Mouse (Mus musculus) neural tube, embryonic 11.5 days (tissue): ENCODE data around the gene Kcna6. TPM values are rescaled to one million over a fixed set of nuclear protein-coding genes. Genes with fewer than 3 reads are reported as not detected.

ENCODE experiments used
- ATAC-seq: fragments of 200-750 bp; cut with Nextera tagmentation; 2 replicates; pipeline ENCODE4 v1.8.0; 2017; ENCODE audit warnings: moderate number of reproducible peaks, mild to moderate bottlenecking, moderate TSS enrichment, moderate library complexity; ENCODE audit not compliant: insufficient read depth, low FRiP score, low TSS enrichment
- DNase-seq: peaks from one replicate; pipeline ENCODE4 v3.0.0-alpha.2; 2015; ENCODE audit warnings: low spot score
- H3K27ac ChIP-seq: fragments of 300-500 bp; sonication (generic); 2 replicates; pipeline ENCODE4 v1.5.1; 2014; ENCODE audit warnings: low read depth, mild to moderate bottlenecking, low read length
- H3K27me3 ChIP-seq: fragments of 300-500 bp; sonication (generic); 2 replicates; pipeline ENCODE4 v1.6.1; 2014; ENCODE audit warnings: mild to moderate bottlenecking, low read length, mixed read lengths; ENCODE audit not compliant: control insufficient read depth, insufficient read depth
- H3K36me3 ChIP-seq: fragments of 300-500 bp; sonication (generic); 2 replicates; pipeline ENCODE4 v1.6.1; 2014; ENCODE audit warnings: mild to moderate bottlenecking, low read length, moderate library complexity, mixed read lengths; ENCODE audit not compliant: control insufficient read depth, insufficient read depth
- H3K4me1 ChIP-seq: fragments of 300-500 bp; sonication (generic); 2 replicates; pipeline ENCODE4 v1.6.1; 2014; ENCODE audit warnings: low read length, mixed read lengths; ENCODE audit not compliant: control insufficient read depth, insufficient read depth
- H3K4me2 ChIP-seq: fragments of 300-500 bp; sonication (generic); 2 replicates; pipeline ENCODE4 v1.6.1; 2014; ENCODE audit warnings: low read depth, mild to moderate bottlenecking, moderate library complexity
- H3K4me3 ChIP-seq: fragments of 300-500 bp; sonication (generic); 2 replicates; pipeline ENCODE4 v1.5.1; 2014; ENCODE audit warnings: low read depth, low read length
- H3K9ac ChIP-seq: fragments of 300-500 bp; sonication (generic); 2 replicates; pipeline ENCODE4 v1.6.1; 2014; ENCODE audit warnings: mild to moderate bottlenecking, low read length
- H3K9me3 ChIP-seq: fragments of 300-500 bp; sonication (generic); 2 replicates; pipeline ENCODE4 v1.6.1; 2016; ENCODE audit warnings: low read length; ENCODE audit not compliant: control insufficient read depth
- WGBS: fragments of 180-500 bp; shearing (Covaris S2); extraction: QIAGEN DNeasy Blood & Tissue Kit; methylation state at CpG from one replicate; pipeline ENCODE4 v1.1.7; 2014; 5-methylcytosine and 5-hydroxymethylcytosine counted together
- polyA plus RNA-seq: library from polyadenylated mRNA; unstranded; fragments of >200 nt; fragmentation: Nextera tagmentation; extraction: Ambion mirVana; gene quantifications from 2 replicates; pipeline ENCODE4 v1.2.1, GENCODE M21; 2014

Gene Kcna6
- polyA plus RNA-seq, 1 experiment from 2014 or later, result 10.5 TPM

DNA sequence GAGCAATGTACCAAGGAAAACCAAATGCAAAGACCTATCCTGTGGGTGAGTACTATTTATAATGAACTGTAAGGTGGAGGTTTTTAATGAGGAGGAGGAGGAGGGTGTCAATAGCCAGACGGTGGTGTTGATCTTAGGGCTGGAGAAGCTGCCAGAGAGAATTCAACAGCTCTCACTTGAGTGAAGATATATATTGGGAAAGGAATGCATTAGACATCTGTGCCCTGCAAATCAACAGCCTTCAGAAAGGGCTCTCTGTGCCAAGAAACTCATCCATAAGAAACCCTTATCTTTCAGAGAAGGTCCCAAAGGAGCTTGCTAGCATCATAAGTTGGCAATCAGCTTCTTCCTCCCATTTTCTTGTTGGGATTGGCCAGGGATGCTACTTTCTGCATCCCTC lies 5.4 kb upstream of the Kcna6 start:
- no peak overlapping the region for H3K4me3 ChIP-seq
- H3K9ac ChIP-seq, result no peak overlapping the region
- no peaks in the 10 kb centered on the region for H3K36me3 ChIP-seq
- ATAC-seq (no peak), DNase-seq (no peak)
- 56% methylated on average over 1 of the region's 1 CpGs for WGBS
- no peaks in the 10 kb centered on the region for H3K4me1 ChIP-seq
- no peaks in the 10 kb centered on the region for H3K9me3 ChIP-seq
- no peak overlapping the region for H3K4me2 ChIP-seq
- no peaks in the 10 kb centered on the region for H3K27me3 ChIP-seq
- no peak overlapping the region for H3K27ac ChIP-seq

- Histone ChIP-seq H3K36me3 (no peaks in the 10 kb centered on the region), H3K9ac (no peak overlapping the region), H3K4me3 (no peak overlapping the region), H3K4me1 (0 out of 2 replicates have a peak, but pooled peaks cover 2% of the 10 kb centered on the region), H3K27me3 (peaks cover 16% of the 10 kb centered on the region), H3K4me2 (no peak overlapping the region), H3K27ac (no peak overlapping the region), H3K9me3 (no peaks in the 10 kb centered on the region)
- ATAC-seq (no peak), DNase-seq (no peak)
- WGBS, result 51% methylated on average over 3 of the region's 3 CpGs
Observed at GRCm38 (mm10) chr6:126742610-126743009, 2.1 kb upstream of the Kcna6 start.

DNA sequence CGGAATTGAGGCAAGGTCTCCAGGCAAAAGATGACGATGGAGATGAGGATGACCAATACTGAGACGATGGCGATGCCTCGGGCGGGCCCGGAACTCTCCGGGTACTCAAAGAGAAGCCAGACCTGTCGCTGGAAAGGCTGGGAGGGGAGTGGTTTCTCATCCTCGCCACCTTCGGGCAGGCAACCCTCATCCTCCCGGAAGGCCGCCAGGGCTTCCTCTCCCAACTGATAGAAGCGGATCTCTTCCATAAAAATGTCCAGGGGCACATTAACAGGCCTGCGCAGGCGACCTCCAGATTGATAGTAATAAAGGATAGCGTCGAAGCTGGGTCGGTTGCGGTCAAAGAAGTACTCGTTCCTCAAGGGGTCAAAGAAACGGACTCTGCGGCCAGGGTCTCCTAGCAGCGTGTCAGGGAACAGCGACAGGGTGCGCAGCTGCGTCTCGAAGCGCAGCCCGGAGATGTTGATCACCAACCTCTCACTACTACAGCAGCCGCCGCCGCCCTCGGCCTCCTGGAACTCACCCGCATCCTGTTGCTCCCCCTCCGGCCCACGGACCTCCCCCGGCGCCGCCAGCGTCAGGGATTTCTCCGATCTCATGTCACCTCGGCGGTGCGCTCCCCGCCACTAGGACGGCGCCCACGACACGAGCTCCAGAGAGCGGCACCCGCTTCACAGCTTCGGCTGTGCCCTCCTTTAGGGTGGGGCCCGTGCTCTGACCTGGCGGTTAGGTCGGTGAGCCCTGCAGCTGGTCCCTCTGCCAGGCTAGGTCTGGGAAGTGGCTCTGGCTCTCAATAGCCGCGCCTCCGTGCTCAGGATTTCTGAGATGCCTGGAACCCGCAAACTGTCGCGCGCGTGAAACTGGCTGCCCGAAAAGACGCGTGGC lies 906 bp downstream of the Kcna6 start:
- under 1% methylated on average over 65 of the region's 67 CpGs for WGBS
- DNase-seq (peak; percentile 47), ATAC-seq (peak; percentile 31; the same call in 1 of the 2 replicates)
- H3K27me3 ChIP-seq, result peaks cover 16% of the 10 kb centered on the region
- peak overlapping the region; percentile 53 for H3K4me3 ChIP-seq
- H3K27ac ChIP-seq, result 0 out of 2 replicates have a peak overlapping the region, but pooled peaks have one; percentile 14
- H3K4me1 ChIP-seq, result 0 out of 2 replicates have a peak, but pooled peaks cover 2% of the 10 kb centered on the region
- no peaks in the 10 kb centered on the region for H3K36me3 ChIP-seq
- no peaks in the 10 kb centered on the region for H3K9me3 ChIP-seq
- peak overlapping the region; percentile 54 for H3K9ac ChIP-seq
- H3K4me2 ChIP-seq, result peak overlapping the region; percentile 93

GRCm38 (mm10) chr6:126736996-126737395 lies 3.5 kb downstream of the Kcna6 start:
- no peak overlapping the region for H3K4me2 ChIP-seq
- 0 out of 2 replicates have a peak, but pooled peaks cover 2% of the 10 kb centered on the region for H3K4me1 ChIP-seq
- H3K27ac ChIP-seq, result no peak overlapping the region
- peaks cover 16% of the 10 kb centered on the region for H3K27me3 ChIP-seq
- 80% methylated on average over 4 of the region's 4 CpGs for WGBS
- H3K9me3 ChIP-seq, result no peaks in the 10 kb centered on the region
- no peak overlapping the region for H3K4me3 ChIP-seq
- no peaks in the 10 kb centered on the region for H3K36me3 ChIP-seq
- no peak overlapping the region for H3K9ac ChIP-seq
- ATAC-seq, result no peak
- DNase-seq, result no peak

GRCm38 (mm10) chr6:126735806-126736205 lies 4.7 kb downstream of the Kcna6 start:
- Histone ChIP-seq H3K27ac (no peak overlapping the region), H3K9me3 (no peaks in the 10 kb centered on the region), H3K27me3 (peaks cover 16% of the 10 kb centered on the region), H3K4me3 (no peak overlapping the region), H3K9ac (no peak overlapping the region), H3K36me3 (no peaks in the 10 kb centered on the region), H3K4me1 (0 out of 2 replicates have a peak, but pooled peaks cover 2% of the 10 kb centered on the region), H3K4me2 (no peak overlapping the region)
- DNase-seq (no peak), ATAC-seq (no peak)
- 73% methylated on average over 3 of the region's 3 CpGs for WGBS

DNA sequence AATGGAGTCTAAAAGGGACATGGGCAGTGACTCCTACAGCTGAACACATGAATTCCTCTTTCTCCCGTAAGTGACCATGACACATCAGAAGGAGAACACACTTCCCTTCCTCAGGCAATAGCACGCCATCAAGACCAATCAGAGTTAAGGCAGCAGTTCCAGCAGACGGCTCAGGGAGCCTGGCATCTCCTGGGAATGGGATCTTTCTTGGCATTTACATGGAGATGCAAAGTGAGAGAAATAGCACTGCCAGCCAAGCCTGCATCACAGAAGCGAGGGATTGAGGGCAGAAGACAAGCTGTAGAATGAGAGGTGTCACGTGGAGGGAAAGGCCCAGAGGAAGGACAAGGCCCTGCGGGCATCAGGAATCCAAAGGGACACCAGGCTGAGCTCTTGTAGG lies 7.8 kb downstream of the Kcna6 start:
- DNase-seq (no peak), ATAC-seq (no peak)
- H3K27me3 ChIP-seq, result no peaks in the 10 kb centered on the region
- whole genome bisulfite sequencing, result 75% methylated on average over 6 of the region's 6 CpGs
- H3K27ac ChIP-seq, result no peak overlapping the region
- H3K4me2 ChIP-seq, result no peak overlapping the region
- H3K4me1 ChIP-seq, result no peaks in the 10 kb centered on the region
- H3K36me3 ChIP-seq, result no peaks in the 10 kb centered on the region
- H3K9ac ChIP-seq, result no peak overlapping the region
- no peaks in the 10 kb centered on the region for H3K9me3 ChIP-seq
- H3K4me3 ChIP-seq, result no peak overlapping the region

GRCm38 (mm10) chr6:126728803-126729202 lies 11.7 kb downstream of the Kcna6 start:
- Histone ChIP-seq H3K9me3 (no peaks in the 10 kb centered on the region), H3K27me3 (no peaks in the 10 kb centered on the region), H3K9ac (no peak overlapping the region), H3K27ac (no peak overlapping the region), H3K36me3 (no peaks in the 10 kb centered on the region), H3K4me1 (no peaks in the 10 kb centered on the region), H3K4me2 (no peak overlapping the region), H3K4me3 (no peak overlapping the region)
- DNase-seq (no peak), ATAC-seq (no peak)
- 89% methylated on average over 8 of the region's 8 CpGs for WGBS

DNA sequence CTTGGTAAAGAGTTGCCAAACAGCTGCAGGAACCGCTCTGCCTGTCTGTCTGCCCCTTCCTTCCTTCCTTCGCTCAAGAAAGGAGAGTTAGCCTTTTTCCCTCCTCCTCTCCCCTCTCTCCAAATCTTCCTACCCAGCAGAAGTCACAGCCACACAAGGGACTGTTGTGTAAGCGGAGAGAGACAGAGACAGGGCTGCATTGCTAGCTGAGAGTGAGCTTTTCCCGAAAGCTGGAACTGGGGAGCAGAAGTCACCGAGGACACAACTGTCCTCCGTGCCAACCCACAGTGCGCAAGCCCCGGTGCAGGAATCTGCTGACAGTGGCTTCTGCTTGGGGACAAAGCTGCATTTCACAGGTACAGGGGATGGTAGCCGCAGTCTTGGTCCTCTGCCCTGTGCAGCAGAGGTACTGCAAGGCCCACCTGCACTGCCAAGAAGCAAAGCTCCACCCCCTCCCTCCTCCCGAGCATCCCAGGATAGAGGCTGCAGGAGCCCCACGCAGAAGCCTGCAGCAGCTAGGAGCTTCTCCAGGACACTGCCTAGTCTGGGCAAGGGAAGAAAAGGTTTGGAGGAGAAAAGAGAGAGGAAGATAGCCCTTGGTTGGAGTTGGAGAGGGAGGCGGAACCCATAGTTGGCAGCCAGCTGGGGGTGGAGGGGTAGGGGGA lies 21.9 kb downstream of the Kcna6 start:
- Histone ChIP-seq H3K4me3 (no peak overlapping the region), H3K36me3 (no peaks in the 10 kb centered on the region), H3K9me3 (no peaks in the 10 kb centered on the region), H3K4me2 (no peak overlapping the region), H3K4me1 (no peaks in the 10 kb centered on the region), H3K27ac (no peak overlapping the region), H3K9ac (no peak overlapping the region), H3K27me3 (no peaks in the 10 kb centered on the region)
- no peak for ATAC-seq
- no peak for DNase-seq
- WGBS, result 69% methylated on average over 12 of the region's 12 CpGs
